Mouse (Mus musculus): ENCODE measurements at regions not wholly inside any gene's neighbourhood (a gene's known extent, or its start where the extent isn't known, plus 50 kb on each side); places are given as distances from the start of the nearest gene placed in this dataset.

DNA sequence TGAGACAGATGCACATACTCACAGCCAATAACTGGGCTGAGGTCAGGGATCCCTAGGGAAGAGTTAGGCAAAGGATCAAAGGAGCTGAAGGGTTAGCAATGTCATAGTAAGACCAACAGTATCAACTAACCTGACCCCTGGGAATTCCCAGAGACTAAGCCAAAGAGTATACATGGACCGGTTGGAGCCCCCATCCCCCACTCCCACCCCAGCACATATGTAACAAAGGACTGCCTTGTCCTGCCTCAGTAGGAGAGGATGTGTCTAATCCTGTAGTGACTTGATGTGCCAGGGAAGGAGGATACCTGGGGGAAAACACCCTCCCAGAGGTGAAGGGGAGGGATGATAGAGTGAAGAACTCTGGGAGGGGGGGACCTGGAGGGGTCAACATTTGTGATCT lies 119.4 kb upstream of the Gimd1 start:
- Histone ChIP-seq H3K4me2 (ENCODE audit: low read depth) (no peak overlapping the region), H3K36me3 (ENCODE audit: control insufficient read depth, insufficient read depth, low read length) (no peaks in the 10 kb centered on the region), H3K27ac (ENCODE audit: low read depth, low read length) (no peak overlapping the region), H3K4me3 (ENCODE audit: low read depth, low read length) (no peak overlapping the region), H3K27me3 (ENCODE audit: control insufficient read depth, insufficient read depth, low read length) (no peaks in the 10 kb centered on the region), H3K9me3 (ENCODE audit: control insufficient read depth, low read length) (no peaks in the 10 kb centered on the region), H3K4me1 (ENCODE audit: control insufficient read depth, insufficient read depth, low read length) (no peaks in the 10 kb centered on the region), H3K9ac (ENCODE audit: low read length) (no peak overlapping the region)
- WGBS: 42% methylated on average over 1 of the region's 1 CpGs
- no peak for ATAC-seq (ENCODE audit: insufficient read depth, low FRiP score, low TSS enrichment)
- DNase-seq (ENCODE audit: low spot score): no peak

DNA sequence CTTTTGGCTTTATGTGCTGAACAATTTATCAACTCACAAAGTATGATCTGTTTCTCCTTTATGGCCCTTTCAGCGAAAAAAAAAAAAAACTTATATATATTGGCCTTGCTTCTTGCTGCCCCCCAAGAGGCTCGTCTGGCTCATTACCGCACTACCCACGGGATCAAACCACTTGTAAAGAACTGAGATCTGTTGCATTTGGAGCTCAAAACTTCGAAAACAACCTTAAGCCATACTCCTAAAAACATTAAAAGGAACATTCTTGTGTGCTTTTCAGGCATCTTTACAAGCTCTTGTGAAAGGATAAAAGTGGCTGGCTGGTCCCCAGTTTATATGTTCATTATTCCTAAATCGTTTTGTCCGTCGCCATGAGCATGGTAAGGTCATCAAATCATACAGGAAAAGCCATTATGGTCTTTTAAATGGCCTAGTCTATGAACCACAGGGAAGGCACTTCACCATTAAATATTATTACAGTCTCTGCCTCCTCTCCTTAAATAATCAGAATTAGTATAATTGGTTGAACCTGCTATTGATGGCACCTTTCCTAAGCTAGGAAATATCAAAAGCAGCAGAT lies 117.0 kb upstream of the Gimd1 start:
- 90% methylated on average over 8 of the region's 8 CpGs for WGBS
- Histone ChIP-seq H3K27me3 (ENCODE audit: control insufficient read depth, insufficient read depth, low read length) (no peaks in the 10 kb centered on the region), H3K36me3 (ENCODE audit: control insufficient read depth, insufficient read depth, low read length) (no peaks in the 10 kb centered on the region), H3K9ac (ENCODE audit: low read length) (no peak overlapping the region), H3K4me1 (ENCODE audit: control insufficient read depth, insufficient read depth, low read length) (no peaks in the 10 kb centered on the region), H3K9me3 (ENCODE audit: control insufficient read depth, low read length) (no peaks in the 10 kb centered on the region), H3K4me2 (ENCODE audit: low read depth) (no peak overlapping the region), H3K4me3 (ENCODE audit: low read depth, low read length) (no peak overlapping the region), H3K27ac (ENCODE audit: low read depth, low read length) (no peak overlapping the region)
- ATAC-seq (ENCODE audit: insufficient read depth, low FRiP score, low TSS enrichment): no peak
- no peak for DNase-seq (ENCODE audit: low spot score)

DNA sequence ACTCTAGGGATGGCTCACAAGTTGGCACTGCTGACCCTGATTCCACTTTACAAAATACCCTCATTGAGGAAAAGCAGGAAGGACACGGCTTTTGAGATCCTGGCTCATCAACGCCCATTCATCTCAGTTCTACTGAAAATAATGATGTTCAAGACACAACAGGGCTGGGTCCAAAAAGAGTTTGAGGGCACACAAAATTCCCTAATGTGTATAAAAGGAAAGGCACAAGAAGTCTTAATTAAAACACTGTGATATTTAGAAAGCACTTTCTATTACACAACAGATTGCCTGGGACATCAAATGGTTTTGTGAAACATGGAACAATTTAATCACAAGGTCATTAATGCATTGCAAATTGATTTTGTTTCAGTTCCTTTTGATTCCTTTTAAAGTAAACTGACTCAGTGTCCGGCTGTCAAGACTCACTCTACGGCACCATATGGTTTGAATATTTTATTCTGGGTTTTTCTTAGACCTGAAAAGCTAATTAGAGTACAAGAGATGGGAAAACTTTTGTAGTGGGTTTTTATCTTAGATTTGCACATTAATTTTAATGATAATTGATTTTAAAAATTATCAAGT lies 96.2 kb upstream of the Gimd1 start:
- Histone ChIP-seq H3K27me3 (ENCODE audit: control insufficient read depth, insufficient read depth, low read length) (no peaks in the 10 kb centered on the region), H3K9ac (ENCODE audit: low read length) (no peak overlapping the region), H3K27ac (ENCODE audit: low read depth, low read length) (no peak overlapping the region), H3K9me3 (ENCODE audit: control insufficient read depth, low read length) (no peaks in the 10 kb centered on the region), H3K36me3 (ENCODE audit: control insufficient read depth, insufficient read depth, low read length) (no peaks in the 10 kb centered on the region), H3K4me1 (ENCODE audit: control insufficient read depth, insufficient read depth, low read length) (no peaks in the 10 kb centered on the region), H3K4me2 (ENCODE audit: low read depth) (no peak overlapping the region), H3K4me3 (ENCODE audit: low read depth, low read length) (no peak overlapping the region)
- WGBS: 86% methylated on average over 4 of the region's 4 CpGs
- DNase-seq (ENCODE audit: low spot score) (no peak), ATAC-seq (ENCODE audit: insufficient read depth, low FRiP score, low TSS enrichment) (no peak)

DNA sequence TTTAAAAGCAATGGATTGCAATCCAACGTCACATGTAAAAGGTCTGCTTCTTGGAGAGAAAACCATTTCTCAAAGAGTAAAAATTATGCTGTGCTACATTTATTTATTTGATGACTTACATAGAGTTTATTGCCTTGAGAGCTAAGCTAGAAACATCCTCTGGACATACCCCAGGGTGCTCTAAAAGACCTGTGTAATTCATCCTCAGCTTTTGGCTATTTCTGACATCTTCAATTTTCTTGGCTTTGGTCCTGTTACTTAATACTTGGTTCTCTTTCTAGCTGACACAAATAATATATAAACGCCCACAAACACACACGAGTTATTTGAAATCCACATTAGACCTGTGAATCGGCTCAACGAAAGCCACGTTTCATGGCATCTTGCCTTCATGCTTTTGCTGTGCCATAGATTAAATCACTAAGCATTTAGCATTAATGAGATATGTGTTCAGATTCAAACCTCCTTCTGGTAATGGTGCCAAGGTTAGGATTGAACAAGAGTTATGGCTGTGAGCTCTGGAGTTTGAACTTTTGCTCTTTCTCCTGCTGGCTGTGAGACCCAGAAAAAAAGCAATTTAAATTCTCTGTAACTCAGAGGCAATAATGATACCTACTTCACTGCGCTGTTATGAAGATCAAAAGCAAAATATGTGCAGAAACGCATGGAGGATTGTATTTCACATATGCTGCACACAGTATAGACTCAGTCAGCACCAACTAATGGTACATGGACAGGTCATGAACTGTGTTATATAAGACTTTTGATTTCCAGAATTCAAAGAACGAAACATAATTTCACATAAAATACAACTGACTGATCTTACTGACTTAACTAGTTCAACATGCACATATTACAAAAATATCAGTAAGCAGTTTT lies 89.6 kb upstream of the Gimd1 start:
- no peaks in the 10 kb centered on the region for H3K9me3 ChIP-seq (ENCODE audit: control insufficient read depth, low read length)
- no peaks in the 10 kb centered on the region for H3K27me3 ChIP-seq (ENCODE audit: control insufficient read depth, insufficient read depth, low read length)
- H3K4me2 ChIP-seq (ENCODE audit: low read depth): no peak overlapping the region
- H3K36me3 ChIP-seq (ENCODE audit: control insufficient read depth, insufficient read depth, low read length): no peaks in the 10 kb centered on the region
- DNase-seq (ENCODE audit: low spot score) (no peak), ATAC-seq (ENCODE audit: insufficient read depth, low FRiP score, low TSS enrichment) (no peak)
- no peak overlapping the region for H3K9ac ChIP-seq (ENCODE audit: low read length)
- H3K27ac ChIP-seq (ENCODE audit: low read depth, low read length): no peak overlapping the region
- 88% methylated on average over 9 of the region's 9 CpGs for WGBS
- H3K4me1 ChIP-seq (ENCODE audit: control insufficient read depth, insufficient read depth, low read length): no peaks in the 10 kb centered on the region
- H3K4me3 ChIP-seq (ENCODE audit: low read depth, low read length): no peak overlapping the region

DNA sequence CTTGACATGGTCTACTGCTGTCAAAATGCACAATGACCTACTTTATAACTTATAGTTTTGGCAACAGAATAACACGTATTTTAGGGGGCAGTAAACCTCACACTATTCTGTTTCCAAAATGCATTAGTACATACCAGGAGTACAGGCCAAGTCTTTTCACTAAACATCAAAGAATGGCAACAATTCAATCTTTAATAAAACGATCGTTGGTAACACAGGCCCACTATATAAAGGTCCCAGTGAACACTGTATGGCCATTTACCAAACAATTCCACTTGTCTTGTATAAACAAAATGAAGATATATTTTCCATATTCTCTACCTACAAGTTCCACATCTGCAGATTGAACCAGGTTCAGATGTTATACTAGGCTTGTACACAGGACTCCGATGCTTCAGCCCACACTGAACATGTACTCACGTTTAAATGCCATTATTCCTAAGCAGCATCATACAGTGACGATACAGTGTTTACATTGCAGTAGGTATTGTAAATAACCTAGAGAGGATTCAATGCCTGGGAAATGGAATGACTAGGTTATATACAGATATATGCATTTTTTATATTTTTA lies 78.3 kb upstream of the Gimd1 start:
- Histone ChIP-seq H3K27ac (ENCODE audit: low read depth, low read length) (no peak overlapping the region), H3K9me3 (ENCODE audit: control insufficient read depth, low read length) (no peaks in the 10 kb centered on the region), H3K9ac (ENCODE audit: low read length) (no peak overlapping the region), H3K4me2 (ENCODE audit: low read depth) (no peak overlapping the region), H3K27me3 (ENCODE audit: control insufficient read depth, insufficient read depth, low read length) (no peaks in the 10 kb centered on the region), H3K4me3 (ENCODE audit: low read depth, low read length) (no peak overlapping the region), H3K4me1 (ENCODE audit: control insufficient read depth, insufficient read depth, low read length) (no peaks in the 10 kb centered on the region), H3K36me3 (ENCODE audit: control insufficient read depth, insufficient read depth, low read length) (no peaks in the 10 kb centered on the region)
- 90% methylated on average over 6 of the region's 6 CpGs for WGBS
- ATAC-seq (ENCODE audit: insufficient read depth, low FRiP score, low TSS enrichment) (no peak), DNase-seq (ENCODE audit: low spot score) (no peak)

DNA sequence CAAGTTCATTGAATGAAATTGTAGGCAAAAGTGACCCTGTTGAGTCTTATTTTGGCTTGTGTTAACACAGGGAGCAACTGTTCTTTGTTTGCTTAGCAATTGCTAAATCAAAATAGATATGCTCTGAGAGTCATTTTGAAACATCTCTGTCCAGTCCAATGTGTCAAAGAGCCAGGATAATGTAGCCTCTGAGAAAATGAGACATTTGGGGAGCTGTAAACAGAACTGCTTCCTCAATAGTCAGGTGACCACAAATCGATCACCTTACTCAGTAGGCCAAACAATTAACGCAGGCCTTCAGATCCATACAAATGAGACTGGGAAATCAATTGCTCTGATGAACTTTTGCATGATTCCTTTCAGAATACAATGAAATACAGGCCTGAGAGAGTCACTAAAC lies 63.9 kb upstream of the Gimd1 start:
- Histone ChIP-seq H3K4me1 (ENCODE audit: control insufficient read depth, insufficient read depth, low read length) (no peaks in the 10 kb centered on the region), H3K36me3 (ENCODE audit: control insufficient read depth, insufficient read depth, low read length) (no peaks in the 10 kb centered on the region), H3K4me3 (ENCODE audit: low read depth, low read length) (no peak overlapping the region), H3K4me2 (ENCODE audit: low read depth) (no peak overlapping the region), H3K27me3 (ENCODE audit: control insufficient read depth, insufficient read depth, low read length) (no peaks in the 10 kb centered on the region), H3K27ac (ENCODE audit: low read depth, low read length) (no peak overlapping the region), H3K9ac (ENCODE audit: low read length) (no peak overlapping the region), H3K9me3 (ENCODE audit: control insufficient read depth, low read length) (no peaks in the 10 kb centered on the region)
- ATAC-seq (ENCODE audit: insufficient read depth, low FRiP score, low TSS enrichment) (no peak), DNase-seq (ENCODE audit: low spot score) (no peak)
- 93% methylated on average over 2 of the region's 2 CpGs for WGBS

DNA sequence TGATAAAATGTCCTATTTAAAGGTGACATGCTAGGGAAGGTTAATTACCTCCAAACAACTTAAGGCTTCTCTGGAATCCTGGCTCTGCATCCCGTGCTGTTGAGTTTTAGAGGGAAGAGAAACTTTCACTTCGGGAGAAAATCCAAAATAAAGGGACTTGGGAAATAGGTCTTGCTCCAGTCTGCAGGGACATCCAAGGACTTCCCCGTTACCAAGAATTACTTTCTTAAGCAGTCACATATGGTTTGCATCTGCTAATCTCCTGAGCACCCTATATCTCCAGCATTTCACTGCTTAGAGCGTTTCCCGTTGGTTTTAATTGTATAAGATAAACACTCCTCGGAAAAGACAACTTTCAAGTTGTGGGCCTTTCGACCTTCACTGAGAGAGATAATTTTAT lies 63.3 kb upstream of the Gimd1 start:
- Histone ChIP-seq H3K9ac (ENCODE audit: low read length) (no peak overlapping the region), H3K9me3 (ENCODE audit: control insufficient read depth, low read length) (no peaks in the 10 kb centered on the region), H3K4me3 (ENCODE audit: low read depth, low read length) (no peak overlapping the region), H3K27me3 (ENCODE audit: control insufficient read depth, insufficient read depth, low read length) (no peaks in the 10 kb centered on the region), H3K4me1 (ENCODE audit: control insufficient read depth, insufficient read depth, low read length) (no peaks in the 10 kb centered on the region), H3K4me2 (ENCODE audit: low read depth) (no peak overlapping the region), H3K27ac (ENCODE audit: low read depth, low read length) (no peak overlapping the region), H3K36me3 (ENCODE audit: control insufficient read depth, insufficient read depth, low read length) (no peaks in the 10 kb centered on the region)
- DNase-seq (ENCODE audit: low spot score): no peak
- no peak for ATAC-seq (ENCODE audit: insufficient read depth, low FRiP score, low TSS enrichment)
- WGBS: 69% methylated on average over 7 of the region's 7 CpGs

Measured in neural tube, embryonic 11.5 days (tissue).